Mouse (Mus musculus): ENCODE measurements around the gene Rere.

- no peak for TF ChIP-seq CTCF (IDR thresholded peaks at IDR 0.05; ENCODE audit: control insufficient read depth, insufficient read depth, insufficient replicate concordance, low read depth, low read length)
- no peak for TF ChIP-seq POLR2A (IDR thresholded peaks at IDR 0.05; ENCODE audit: control insufficient read depth, low read depth, low read length)
Observed at GRCm38 (mm10) chr4:150539846-150540245, 258.4 kb downstream of the Rere start.
